Mouse (Mus musculus) central nervous system, embryonic 18 days (tissue): ENCODE data around the gene Tma16. TPM values are rescaled to one million over a fixed set of nuclear protein-coding genes. Genes with fewer than 3 reads are reported as not detected.

Source experiments
- polyA plus RNA-seq: library from polyadenylated mRNA; depleted of rRNA; stranded (reverse); fragments of >200 nt; gene quantifications from 2 replicates; pipeline ENCODE4 v1.2.3, GENCODE M21; 2012; rRNA removed

Gene Tma16
- 11.4 and 11.9 TPM in 2 replicates for polyA plus RNA-seq

GRCm38 (mm10) chr8:66486084-66486763, at the start of gene Tma16:
Gene Tma16 (minus strand): TSS chr8:66486530.

GRCm38 (mm10) chr8:66511537-66511936, 25.2 kb upstream of the Tma16 start, which contains the start of gene Tktl2:
Gene Tktl2 (plus strand): TSS chr8:66511756.

Other genes with a start within 250 kb of the Tma16 start
- 0.04 TPM in 2 replicates for gene Tktl2, start 25.2 kb upstream of the Tma16 start, polyA plus RNA-seq
- 2.0 TPM in 2 replicates for gene Npy5r, start 201.6 kb upstream of the Tma16 start, polyA plus RNA-seq
- gene Npy1r, start 210.7 kb upstream of the Tma16 start, polyA plus RNA-seq, result 12.8 and 16.3 TPM in 2 replicates